Mouse (Mus musculus): Measurements from ENCODE around the gene Gm17267.
"Not testable (repeated sequence)": the region's sequence is repeated elsewhere in the genome, so short reads cannot be mapped to it uniquely, and the experiment has no call there.

Gene Gm17267

GRCm38 (mm10) chrX:126017257-126017656, at the start of gene Gm17267:
Gene Gm17267 (plus strand): TSS chrX:126017557.
- not testable (repeated sequence) for DNase-seq (ENCODE audit: low spot score)

Measured in MN1 (cell line).